Mouse (Mus musculus): ENCODE results near the gene Washc2.

DNA sequence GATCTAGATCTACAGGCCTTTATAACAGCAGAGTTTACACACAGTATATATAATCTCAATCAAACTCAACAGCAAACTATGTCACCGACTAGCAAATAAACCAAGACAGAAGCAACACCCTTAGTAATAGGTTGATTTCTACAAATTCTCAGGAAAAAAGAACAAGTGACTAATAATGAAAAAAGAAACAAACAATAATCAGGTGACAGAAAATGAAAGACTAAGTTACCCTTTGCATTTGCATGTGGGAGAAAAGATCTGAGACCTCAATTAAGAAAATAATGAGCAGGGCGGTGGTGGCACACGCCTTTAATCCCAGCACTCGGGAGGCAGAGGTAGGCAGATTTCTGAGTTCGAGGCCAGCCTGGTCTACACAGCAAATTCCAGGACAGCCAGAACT, 24.3 kb upstream of the Washc2 start:
- TF ChIP-seq CTCF (conservative IDR thresholded peaks at IDR 0.05; ENCODE audit: low read length) (no peak), NANOG (IDR thresholded peaks at IDR 0.05; ENCODE audit: borderline replicate concordance, low read length) (no peak), POU5F1 (IDR thresholded peaks at IDR 0.05; ENCODE audit: borderline replicate concordance, low read length) (no peak)

Measured in E14TG2a.4 (cell line).